Mouse (Mus musculus) kidney, embryonic 15.5 days (tissue): ENCODE measurements at regions not wholly inside any gene's neighbourhood (a gene's known extent, or its start where the extent isn't known, plus 50 kb on each side); places are given as distances from the start of the nearest gene placed in this dataset.

Experiments used
- ATAC-seq: fragments of 200-750 bp; cut with Nextera tagmentation; replicated peaks from 2 replicates; pipeline ENCODE4 v1.8.0; 2017; ENCODE audit warnings: moderate TSS enrichment; ENCODE audit not compliant: low FRiP score
- H3K27ac ChIP-seq: fragments of 300-500 bp; sonication (generic); 2 replicates; pipeline ENCODE4 v1.5.1; 2015; ENCODE audit warnings: mild to moderate bottlenecking, inconsistent platforms
- H3K27me3 ChIP-seq: fragments of 300-500 bp; sonication (generic); 2 replicates; pipeline ENCODE4 v1.6.1; 2015; ENCODE audit warnings: inconsistent platforms
- H3K36me3 ChIP-seq: fragments of 300-500 bp; sonication (generic); 2 replicates; pipeline ENCODE4 v1.6.1; 2015; ENCODE audit warnings: inconsistent platforms
- H3K4me1 ChIP-seq: fragments of 300-500 bp; sonication (generic); 2 replicates; pipeline ENCODE4 v1.6.1; 2015; ENCODE audit warnings: inconsistent platforms
- H3K4me2 ChIP-seq: fragments of 300-500 bp; sonication (generic); 2 replicates; pipeline ENCODE4 v1.6.1; 2015; ENCODE audit warnings: moderate library complexity, mild to moderate bottlenecking, inconsistent platforms
- H3K4me3 ChIP-seq: fragments of 300-500 bp; sonication (generic); replicated peaks from 2 replicates; pipeline ENCODE4 v1.5.1; 2015; ENCODE audit warnings: mild to moderate bottlenecking, inconsistent platforms
- H3K9ac ChIP-seq: fragments of 300-500 bp; sonication (generic); 2 replicates; pipeline ENCODE4 v1.6.1; 2015; ENCODE audit warnings: mild to moderate bottlenecking, inconsistent platforms
- H3K9me3 ChIP-seq: fragments of 300-500 bp; sonication (generic); replicated peaks from 2 replicates; pipeline ENCODE4 v1.6.1; 2016; ENCODE audit warnings: inconsistent platforms
- WGBS: fragments of 180-500 bp; shearing (Covaris S2); methylation state at CpG from one replicate; pipeline ENCODE4 v1.1.7; 2015; ENCODE audit warnings: mixed read lengths; 5-methylcytosine and 5-hydroxymethylcytosine counted together

GRCm38 (mm10) chr5:77581106-77581638 is 173.3 kb upstream of the Igfbp7 start:
- 35% methylated on average over 6 of the region's 6 CpGs for WGBS
- Histone ChIP-seq H3K27me3 (no peaks in the 10 kb centered on the region), H3K36me3 (no peaks in the 10 kb centered on the region), H3K4me1 (peaks cover 34% of the 10 kb centered on the region), H3K4me2 (peak overlapping the region; percentile 50), H3K27ac (peak overlapping the region; percentile 83), H3K9ac (no peak overlapping the region), H3K9me3 (no peaks in the 10 kb centered on the region), H3K4me3 (no peak overlapping the region)
- peak; percentile 73 for ATAC-seq

GRCm38 (mm10) chr5:77579826-77580745 is 172.2 kb upstream of the Igfbp7 start:
- peak overlapping the region; percentile 83 for H3K27ac ChIP-seq
- H3K4me3 ChIP-seq = 0 out of 2 replicates have a peak overlapping the region, but pooled peaks have one; percentile 12
- ATAC-seq = peak; percentile 61
- H3K9me3 ChIP-seq = no peaks in the 10 kb centered on the region
- no peaks in the 10 kb centered on the region for H3K36me3 ChIP-seq
- H3K4me1 ChIP-seq = peaks cover 34% of the 10 kb centered on the region
- WGBS = 14% methylated on average over 20 of the region's 20 CpGs
- no peaks in the 10 kb centered on the region for H3K27me3 ChIP-seq
- H3K4me2 ChIP-seq = peak overlapping the region; percentile 44
- H3K9ac ChIP-seq = no peak overlapping the region

GRCm38 (mm10) chr5:77576881-77577280 is 169.0 kb upstream of the Igfbp7 start:
- Histone ChIP-seq H3K9me3 (no peaks in the 10 kb centered on the region), H3K4me1 (peaks cover 34% of the 10 kb centered on the region), H3K4me3 (no peak overlapping the region), H3K27ac (no peak overlapping the region), H3K27me3 (no peaks in the 10 kb centered on the region), H3K9ac (no peak overlapping the region), H3K4me2 (no peak overlapping the region), H3K36me3 (no peaks in the 10 kb centered on the region)
- 84% methylated on average over 5 of the region's 5 CpGs for WGBS
- no peak for ATAC-seq

GRCm38 (mm10) chr5:77575780-77576179 is 167.9 kb upstream of the Igfbp7 start:
- Histone ChIP-seq H3K9me3 (no peaks in the 10 kb centered on the region), H3K36me3 (no peaks in the 10 kb centered on the region), H3K9ac (no peak overlapping the region), H3K4me1 (peaks cover 24% of the 10 kb centered on the region), H3K27me3 (no peaks in the 10 kb centered on the region), H3K27ac (no peak overlapping the region), H3K4me3 (no peak overlapping the region), H3K4me2 (no peak overlapping the region)
- no peak for ATAC-seq
- WGBS = 70% methylated on average over 8 of the region's 8 CpGs

- Histone ChIP-seq H3K9me3 (no peaks in the 10 kb centered on the region), H3K4me2 (no peak overlapping the region), H3K27ac (no peak overlapping the region), H3K36me3 (no peaks in the 10 kb centered on the region), H3K27me3 (no peaks in the 10 kb centered on the region), H3K9ac (no peak overlapping the region), H3K4me3 (no peak overlapping the region), H3K4me1 (no peaks in the 10 kb centered on the region)
- ATAC-seq = peak; percentile 78; the same call in 1 of the 2 replicates
- WGBS = 55% methylated on average over 9 of the region's 9 CpGs
Observed at GRCm38 (mm10) chr5:77570364-77570763, 162.5 kb upstream of the Igfbp7 start.

GRCm38 (mm10) chr5:77568121-77568520 is 160.3 kb upstream of the Igfbp7 start:
- Histone ChIP-seq H3K4me3 (no peak overlapping the region), H3K9ac (no peak overlapping the region), H3K4me1 (no peaks in the 10 kb centered on the region), H3K9me3 (no peaks in the 10 kb centered on the region), H3K27me3 (no peaks in the 10 kb centered on the region), H3K27ac (no peak overlapping the region), H3K4me2 (no peak overlapping the region), H3K36me3 (no peaks in the 10 kb centered on the region)
- 86% methylated on average over 5 of the region's 5 CpGs for WGBS
- no peak for ATAC-seq

GRCm38 (mm10) chr5:77552580-77552979 is 144.7 kb upstream of the Igfbp7 start:
- H3K4me3 ChIP-seq = no peak overlapping the region
- H3K27ac ChIP-seq = no peak overlapping the region
- no peaks in the 10 kb centered on the region for H3K36me3 ChIP-seq
- H3K4me2 ChIP-seq = no peak overlapping the region
- no peak overlapping the region for H3K9ac ChIP-seq
- H3K4me1 ChIP-seq = no peaks in the 10 kb centered on the region
- no peaks in the 10 kb centered on the region for H3K9me3 ChIP-seq
- no peak for ATAC-seq
- H3K27me3 ChIP-seq = no peaks in the 10 kb centered on the region
- WGBS = 75% methylated on average over 5 of the region's 5 CpGs

GRCm38 (mm10) chr5:77552081-77552480 is 144.2 kb upstream of the Igfbp7 start:
- H3K27me3 ChIP-seq = no peaks in the 10 kb centered on the region
- no peak overlapping the region for H3K9ac ChIP-seq
- ATAC-seq = no peak
- H3K4me2 ChIP-seq = no peak overlapping the region
- no peaks in the 10 kb centered on the region for H3K4me1 ChIP-seq
- 86% methylated on average over 7 of the region's 7 CpGs for WGBS
- H3K27ac ChIP-seq = no peak overlapping the region
- no peaks in the 10 kb centered on the region for H3K9me3 ChIP-seq
- no peak overlapping the region for H3K4me3 ChIP-seq
- no peaks in the 10 kb centered on the region for H3K36me3 ChIP-seq

- no peak for ATAC-seq
- no peak overlapping the region for H3K4me2 ChIP-seq
Observed at GRCm38 (mm10) chr5:77546001-77546620, 138.3 kb upstream of the Igfbp7 start.

GRCm38 (mm10) chr5:77532261-77533015 is 124.6 kb upstream of the Igfbp7 start:
- H3K9me3 ChIP-seq = no peaks in the 10 kb centered on the region
- 84% methylated on average over 19 of the region's 19 CpGs for WGBS

More at GRCm38 (mm10) chr5:77546001-77546620, 138.3 kb upstream of the Igfbp7 start:
- 62% methylated on average over 13 of the region's 13 CpGs for WGBS
- no peaks in the 10 kb centered on the region for H3K4me1 ChIP-seq
- H3K27ac ChIP-seq = no peak overlapping the region
- no peaks in the 10 kb centered on the region for H3K9me3 ChIP-seq
- no peak overlapping the region for H3K4me3 ChIP-seq
- no peaks in the 10 kb centered on the region for H3K27me3 ChIP-seq
- H3K36me3 ChIP-seq = no peaks in the 10 kb centered on the region
- no peak overlapping the region for H3K9ac ChIP-seq

GRCm38 (mm10) chr5:77530376-77530775 is 122.5 kb upstream of the Igfbp7 start:
- WGBS = 67% methylated on average over 7 of the region's 7 CpGs
- ATAC-seq = no peak
- no peak overlapping the region for H3K4me3 ChIP-seq

More at GRCm38 (mm10) chr5:77532261-77533015, 124.6 kb upstream of the Igfbp7 start:
- Histone ChIP-seq H3K27ac (no peak overlapping the region), H3K27me3 (no peaks in the 10 kb centered on the region), H3K4me2 (no peak overlapping the region), H3K36me3 (no peaks in the 10 kb centered on the region), H3K9ac (no peak overlapping the region), H3K4me1 (no peaks in the 10 kb centered on the region), H3K4me3 (no peak overlapping the region)
- no peak for ATAC-seq

More at GRCm38 (mm10) chr5:77530376-77530775, 122.5 kb upstream of the Igfbp7 start:
- Histone ChIP-seq H3K27ac (no peak overlapping the region), H3K27me3 (no peaks in the 10 kb centered on the region), H3K4me2 (no peak overlapping the region), H3K9ac (no peak overlapping the region), H3K4me1 (no peaks in the 10 kb centered on the region), H3K36me3 (no peaks in the 10 kb centered on the region), H3K9me3 (no peaks in the 10 kb centered on the region)
